Mouse (Mus musculus) heart, embryonic 14.5 days (tissue): ENCODE data around the gene Macrod2. TPM values are rescaled to one million over a fixed set of nuclear protein-coding genes. Genes with fewer than 3 reads are reported as not detected.

ENCODE experiments used
- ATAC-seq: fragments of 200-750 bp; cut with Nextera tagmentation; 2 replicates; pipeline ENCODE4 v1.8.0; 2017; ENCODE audit warnings: low read depth, moderate TSS enrichment; ENCODE audit not compliant: insufficient number of reproducible peaks, insufficient read depth, low FRiP score
- H3K27ac ChIP-seq, 2 experiments: fragments of 200-500 bp in 1 of 2; fragments of 300-500 bp in 1 of 2; sonication (generic) in 1 of 2; replicated peaks in 1 of 2; 2 replicates each; pipeline ENCODE4 v1.5.1; 2012 to 2014; ENCODE audit warnings: low read depth in 2 of 2, low read length in 2 of 2, control low read depth in 1 of 2, mild to moderate bottlenecking in 1 of 2, mixed read lengths in 1 of 2; ENCODE audit not compliant: control insufficient read depth in 1 of 2, insufficient read depth in 1 of 2
- H3K27me3 ChIP-seq: fragments of 300-500 bp; sonication (generic); 2 replicates; pipeline ENCODE4 v1.6.1; 2014; ENCODE audit warnings: mild to moderate bottlenecking, low read length, control low read depth; ENCODE audit not compliant: control insufficient read depth, insufficient read depth
- H3K36me3 ChIP-seq: fragments of 300-500 bp; sonication (generic); 2 replicates; pipeline ENCODE4 v1.6.1; 2014; ENCODE audit warnings: mild to moderate bottlenecking, control low read depth, low read length, mixed read lengths; ENCODE audit not compliant: control insufficient read depth, insufficient read depth
- H3K4me1 ChIP-seq, 2 experiments: fragments of 200-500 bp in 1 of 2; fragments of 300-500 bp in 1 of 2; sonication (generic) in 1 of 2; 2 replicates each; pipeline ENCODE4 v1.6.1; 2012 to 2014; ENCODE audit warnings: low read length in 2 of 2, control low read depth in 1 of 2, mixed read lengths in 1 of 2; ENCODE audit not compliant: control insufficient read depth in 2 of 2, insufficient read depth in 2 of 2
- H3K4me2 ChIP-seq: fragments of 300-500 bp; sonication (generic); 2 replicates; pipeline ENCODE4 v1.6.1; 2014; ENCODE audit warnings: mild to moderate bottlenecking, low read length
- H3K4me3 ChIP-seq, 2 experiments: fragments of 200-500 bp in 1 of 2; fragments of 300-500 bp in 1 of 2; sonication (generic) in 1 of 2; 2 replicates each; pipeline ENCODE4 v1.5.1; 2012 to 2014; ENCODE audit warnings: low read length in 2 of 2, mild to moderate bottlenecking in 2 of 2, control low read depth in 1 of 2, low read depth in 1 of 2, moderate library complexity in 1 of 2; ENCODE audit not compliant: control insufficient read depth in 1 of 2, insufficient read depth in 1 of 2
- H3K9ac ChIP-seq: fragments of 300-500 bp; sonication (generic); 2 replicates; pipeline ENCODE4 v1.6.1; 2014; ENCODE audit warnings: mild to moderate bottlenecking, low read length
- H3K9me3 ChIP-seq: fragments of 300-500 bp; sonication (generic); 2 replicates; pipeline ENCODE4 v1.6.1; 2016; ENCODE audit warnings: low read length, control low read depth; ENCODE audit not compliant: control insufficient read depth
- WGBS: fragments of 180-500 bp; shearing (Covaris S2); extraction: QIAGEN DNeasy Blood & Tissue Kit; methylation state at CpG from one replicate; pipeline ENCODE4 v1.1.7; 2014; 5-methylcytosine and 5-hydroxymethylcytosine counted together
- polyA plus RNA-seq: library from polyadenylated mRNA; unstranded; fragments of >200 nt; fragmentation: Nextera tagmentation; extraction: Ambion mirVana; gene quantifications from 2 replicates; pipeline ENCODE4 v1.2.1, GENCODE M21; 2014

Gene Macrod2
- polyA plus RNA-seq, 1 experiment from 2014 or later: 21.3 TPM

DNA sequence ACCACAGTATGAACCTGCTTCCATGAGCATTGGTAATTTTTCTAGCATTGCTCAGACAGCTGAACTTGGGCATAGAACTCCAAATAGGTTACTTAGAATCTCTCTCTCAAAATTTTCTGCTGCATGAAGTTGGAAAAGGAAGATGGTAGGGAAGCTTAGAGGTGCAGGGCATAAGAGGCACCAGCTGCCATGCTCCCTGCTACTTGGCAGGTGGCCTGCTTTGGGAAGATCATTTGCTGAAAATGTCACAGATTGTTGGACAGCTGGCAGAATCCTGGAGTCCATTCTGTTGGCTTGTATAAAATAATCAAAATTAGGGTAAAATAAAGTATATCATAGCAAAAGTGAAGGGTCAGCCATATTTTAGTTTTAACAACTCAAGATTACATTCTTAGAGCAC lies 1425.7 kb downstream of the Macrod2 start:
- Histone ChIP-seq H3K4me2 (no peak overlapping the region), H3K4me1 (no peaks in the 10 kb centered on the region), H3K9me3 (no peaks in the 10 kb centered on the region), H3K9ac (no peak overlapping the region), H3K36me3 (no peaks in the 10 kb centered on the region), H3K27ac (no peak overlapping the region), H3K27me3 (no peaks in the 10 kb centered on the region), H3K4me3 (no peak overlapping the region)
- ATAC-seq: no peak

DNA sequence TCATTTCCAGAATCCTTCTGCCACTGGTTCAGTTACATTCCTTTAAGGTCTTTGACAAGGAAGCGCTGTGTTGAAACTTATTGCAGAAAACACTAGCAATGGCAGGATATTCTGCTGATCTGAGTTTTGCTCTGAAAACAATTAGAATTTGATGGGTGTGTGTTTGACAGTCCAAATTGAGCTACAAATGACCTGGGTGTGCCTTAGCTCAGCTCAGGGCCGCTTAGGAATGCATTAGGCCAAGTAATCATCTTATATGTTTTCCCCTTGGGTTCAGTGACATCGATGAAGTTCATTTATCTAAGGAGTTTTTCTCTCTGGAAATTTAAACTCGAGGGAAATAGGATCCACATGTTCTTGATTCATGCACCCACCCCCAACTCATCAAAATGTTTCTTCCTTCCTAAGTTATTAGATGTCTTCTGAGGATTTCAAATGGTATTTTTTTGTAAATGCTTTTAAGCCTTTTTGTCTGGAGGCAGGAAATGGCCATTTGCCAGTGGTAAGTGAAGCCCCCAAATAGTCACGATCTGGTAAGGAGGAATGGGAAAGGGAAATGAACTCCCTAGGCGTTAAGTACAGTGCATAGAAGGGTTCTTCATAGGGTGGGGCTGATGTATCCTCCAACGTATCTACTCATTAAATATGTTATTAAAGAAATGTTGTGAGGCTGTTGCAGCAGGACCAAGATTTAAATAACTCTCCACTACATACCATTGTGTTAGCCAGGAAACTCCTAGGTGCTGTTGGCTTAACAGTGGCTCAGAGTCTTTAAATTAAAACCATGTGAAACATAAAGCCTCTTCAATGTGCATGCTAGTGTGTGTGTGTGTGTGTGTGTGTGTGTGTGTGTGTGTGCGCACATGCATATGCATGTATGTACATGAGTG lies 1430.7 kb downstream of the Macrod2 start:
- 67% methylated on average over 8 of the region's 8 CpGs for WGBS
- no peak overlapping the region for H3K4me2 ChIP-seq
- no peak overlapping the region for H3K27ac ChIP-seq
- H3K4me1 ChIP-seq: no peaks in the 10 kb centered on the region
- no peak for ATAC-seq
- H3K36me3 ChIP-seq: no peaks in the 10 kb centered on the region
- no peaks in the 10 kb centered on the region for H3K9me3 ChIP-seq
- H3K4me3 ChIP-seq: no peak overlapping the region
- H3K9ac ChIP-seq: no peak overlapping the region
- H3K27me3 ChIP-seq: no peaks in the 10 kb centered on the region

DNA sequence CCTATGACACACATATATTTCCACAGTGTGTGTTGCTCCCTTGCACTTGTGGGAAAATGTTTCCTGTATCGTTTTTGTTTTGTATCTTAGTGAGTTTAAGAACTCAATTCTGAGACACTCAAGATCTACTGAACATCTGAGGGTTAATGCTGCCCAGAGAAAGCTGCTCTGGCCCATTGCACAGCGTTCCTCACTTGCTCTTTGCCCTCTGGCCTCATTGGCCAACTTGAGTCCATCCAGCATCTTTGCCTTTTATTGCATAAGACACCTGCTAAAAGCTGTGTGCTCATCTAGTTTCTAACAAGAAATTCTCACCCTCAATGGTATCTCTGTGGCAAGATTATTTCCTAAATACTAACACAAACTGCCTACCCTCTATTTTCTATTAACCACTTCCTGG lies 1435.4 kb downstream of the Macrod2 start:
- Histone ChIP-seq H3K9me3 (no peaks in the 10 kb centered on the region), H3K4me1 (no peaks in the 10 kb centered on the region), H3K36me3 (no peaks in the 10 kb centered on the region), H3K9ac (no peak overlapping the region), H3K4me2 (no peak overlapping the region), H3K27ac (no peak overlapping the region), H3K27me3 (no peaks in the 10 kb centered on the region), H3K4me3 (no peak overlapping the region)
- whole genome bisulfite sequencing: 72% methylated on average over 2 of the region's 2 CpGs
- no peak for ATAC-seq

DNA sequence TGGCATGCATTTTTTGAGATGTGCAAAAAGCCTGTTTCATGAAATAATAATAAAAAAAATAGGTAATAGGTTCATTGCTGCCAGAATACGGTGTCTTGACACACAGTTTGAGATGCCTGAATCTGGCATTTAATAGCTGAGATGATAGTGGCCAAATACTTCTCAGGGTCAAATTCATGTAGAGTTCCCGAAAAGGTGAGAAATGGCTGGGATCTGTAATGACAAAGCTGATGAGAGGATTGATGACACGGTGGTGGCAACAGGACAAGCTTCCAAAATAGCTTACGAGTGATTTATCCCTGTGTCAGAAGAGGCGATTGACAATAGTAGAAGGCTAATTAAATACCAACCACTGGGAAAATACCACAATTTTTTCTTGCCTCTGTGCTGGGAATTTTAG lies 1436.4 kb downstream of the Macrod2 start:
- 77% methylated on average over 5 of the region's 5 CpGs for WGBS

DNA sequence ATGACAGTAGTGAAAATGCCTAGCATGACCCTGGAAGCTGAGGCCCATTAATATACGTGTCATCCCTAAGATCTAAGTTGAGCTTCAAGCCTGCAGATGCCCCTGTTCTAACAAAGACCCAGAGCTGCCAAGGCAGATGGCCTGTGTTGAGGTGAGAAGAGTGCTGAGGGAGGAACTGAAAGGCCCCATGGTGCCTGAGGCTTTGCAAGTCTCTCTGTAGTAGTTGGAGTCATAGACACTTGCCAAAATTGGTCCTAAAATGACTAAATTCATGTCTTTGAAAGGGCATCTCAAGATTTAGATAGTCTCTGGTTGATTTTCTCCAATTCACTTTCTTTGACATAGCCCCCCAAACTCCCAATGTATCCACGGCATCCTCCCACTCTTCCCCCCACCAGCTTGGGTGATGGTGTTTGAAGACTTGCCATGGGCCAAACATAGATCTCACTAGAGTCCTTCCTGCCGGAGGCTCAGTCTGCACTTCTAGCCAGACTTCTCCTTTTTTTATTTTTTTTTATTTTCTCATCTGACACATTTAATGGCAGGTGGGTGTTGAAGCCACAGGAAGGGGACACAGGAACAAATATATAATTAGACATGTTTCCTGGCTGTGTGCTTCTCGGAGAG lies 1439.2 kb downstream of the Macrod2 start:
- Histone ChIP-seq H3K4me1 (no peaks in the 10 kb centered on the region), H3K36me3 (no peaks in the 10 kb centered on the region), H3K9me3 (no peaks in the 10 kb centered on the region), H3K27me3 (no peaks in the 10 kb centered on the region), H3K27ac (no peak overlapping the region), H3K4me3 (no peak overlapping the region), H3K9ac (no peak overlapping the region), H3K4me2 (no peak overlapping the region)
- WGBS: 88% methylated on average over 4 of the region's 4 CpGs
- no peak for ATAC-seq

More for the DNA sequence above, 1436.4 kb downstream of the Macrod2 start:
- Histone ChIP-seq H3K27ac (no peak overlapping the region), H3K4me1 (no peaks in the 10 kb centered on the region), H3K36me3 (no peaks in the 10 kb centered on the region), H3K27me3 (no peaks in the 10 kb centered on the region), H3K4me2 (no peak overlapping the region), H3K9me3 (no peaks in the 10 kb centered on the region), H3K4me3 (no peak overlapping the region), H3K9ac (no peak overlapping the region)
- no peak for ATAC-seq

DNA sequence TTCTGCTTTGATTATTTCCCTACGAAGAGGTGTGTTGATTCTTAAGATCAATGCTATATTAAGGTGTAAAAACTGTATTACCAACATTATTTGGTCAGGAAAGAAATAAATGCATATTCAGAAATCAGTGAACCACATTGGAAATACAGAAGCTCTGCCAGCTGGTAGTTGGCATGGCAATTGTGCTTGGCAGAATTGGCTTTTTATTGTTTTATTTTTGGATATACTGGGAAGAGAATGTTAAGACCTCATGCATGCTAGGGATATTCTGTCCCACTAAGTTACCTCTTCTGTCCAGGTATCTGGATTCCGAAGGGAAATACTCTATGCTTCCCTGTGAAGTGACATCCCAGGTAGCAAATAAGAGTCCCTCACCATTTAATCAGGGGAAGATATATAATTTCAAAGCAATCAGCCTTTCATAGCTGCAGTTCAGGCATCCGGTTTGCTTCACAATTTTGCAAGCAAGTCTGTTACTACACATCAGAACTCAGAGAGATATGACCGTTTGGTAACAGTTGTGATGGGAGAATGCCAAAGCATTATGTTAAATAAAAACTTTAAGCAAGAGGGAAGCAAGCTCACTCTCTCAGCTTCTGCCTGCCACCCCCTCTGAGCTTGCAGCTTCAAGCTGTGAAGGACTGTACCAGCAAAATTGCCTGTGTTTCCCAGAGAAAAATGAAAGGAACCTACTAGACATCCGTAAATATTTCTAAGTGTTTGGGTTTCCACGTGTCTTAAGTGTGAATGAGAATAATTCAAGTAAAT lies 1449.5 kb downstream of the Macrod2 start:
- Histone ChIP-seq H3K4me2 (no peak overlapping the region), H3K4me3 (no peak overlapping the region), H3K27ac (no peak overlapping the region), H3K9ac (no peak overlapping the region), H3K9me3 (no peaks in the 10 kb centered on the region), H3K36me3 (no peaks in the 10 kb centered on the region), H3K27me3 (no peaks in the 10 kb centered on the region), H3K4me1 (no peaks in the 10 kb centered on the region)
- WGBS: 73% methylated on average over 6 of the region's 6 CpGs
- ATAC-seq: no peak

DNA sequence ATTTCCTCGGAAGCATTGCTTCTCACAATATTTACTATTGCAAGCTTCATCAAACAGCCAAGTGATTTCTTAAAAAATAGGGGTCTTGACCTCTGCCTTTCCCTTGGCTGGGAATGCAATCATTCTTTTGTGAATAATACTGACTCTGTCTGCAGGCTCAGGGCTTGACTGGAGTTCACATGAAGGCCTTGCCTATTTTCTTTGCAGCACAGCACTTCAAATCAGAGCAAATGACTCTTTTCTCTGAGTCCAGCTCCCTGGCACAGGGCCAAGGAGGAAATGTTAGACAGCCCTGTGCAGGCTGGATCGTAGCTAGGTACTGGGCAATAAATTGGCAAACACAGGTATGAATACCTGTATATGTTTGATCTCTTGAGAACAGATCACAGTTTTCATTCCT lies 1464.1 kb downstream of the Macrod2 start:
- 54% methylated on average over 2 of the region's 2 CpGs for WGBS

More for the DNA sequence above, 1464.1 kb downstream of the Macrod2 start:
- Histone ChIP-seq H3K36me3 (no peaks in the 10 kb centered on the region), H3K4me1 (no peaks in the 10 kb centered on the region), H3K9me3 (no peaks in the 10 kb centered on the region), H3K27ac (no peak overlapping the region), H3K27me3 (no peaks in the 10 kb centered on the region), H3K9ac (no peak overlapping the region), H3K4me2 (no peak overlapping the region), H3K4me3 (no peak overlapping the region)
- no peak for ATAC-seq
